Mouse (Mus musculus) kidney, embryonic 14.5 days (tissue): Measurements from ENCODE around the gene Flrt3. TPM values are rescaled to one million over a fixed set of nuclear protein-coding genes. Genes with fewer than 3 reads are reported as not detected.
A peak's percentile ranks its signal among the peaks of the same experiment; 100 is the strongest.

ENCODE experiments used
- ATAC-seq: fragments of 200-750 bp; cut with Nextera tagmentation; 2 replicates; pipeline ENCODE4 v1.8.0; 2017; ENCODE audit warnings: moderate number of reproducible peaks, mild to moderate bottlenecking, moderate TSS enrichment, moderate library complexity; ENCODE audit not compliant: low FRiP score, low TSS enrichment
- H3K27ac ChIP-seq: fragments of 300-500 bp; sonication (generic); 2 replicates; pipeline ENCODE4 v1.5.1; 2014; ENCODE audit warnings: low read depth, mild to moderate bottlenecking, low read length, moderate library complexity, mixed read lengths
- H3K27me3 ChIP-seq: fragments of 300-500 bp; sonication (generic); 2 replicates; pipeline ENCODE4 v1.6.1; 2014; ENCODE audit warnings: mild to moderate bottlenecking, low read length; ENCODE audit not compliant: control insufficient read depth, insufficient read depth
- H3K36me3 ChIP-seq: fragments of 300-500 bp; sonication (generic); 2 replicates; pipeline ENCODE4 v1.6.1; 2014; ENCODE audit warnings: low read length, mixed read lengths; ENCODE audit not compliant: control insufficient read depth, insufficient read depth
- H3K4me1 ChIP-seq: fragments of 300-500 bp; sonication (generic); 2 replicates; pipeline ENCODE4 v1.6.1; 2014; ENCODE audit warnings: low read length, mixed read lengths; ENCODE audit not compliant: control insufficient read depth, insufficient read depth
- H3K4me2 ChIP-seq: fragments of 300-500 bp; sonication (generic); replicated peaks from 2 replicates; pipeline ENCODE4 v1.6.1; 2014; ENCODE audit warnings: low read depth, mild to moderate bottlenecking, low read length
- H3K4me3 ChIP-seq: fragments of 300-500 bp; sonication (generic); 2 replicates; pipeline ENCODE4 v1.5.1; 2014; ENCODE audit warnings: mild to moderate bottlenecking, low read length
- H3K9ac ChIP-seq: fragments of 300-500 bp; sonication (generic); 2 replicates; pipeline ENCODE4 v1.6.1; 2014; ENCODE audit warnings: low read depth, mild to moderate bottlenecking, low read length, moderate library complexity
- H3K9me3 ChIP-seq: fragments of 300-500 bp; sonication (generic); 2 replicates; pipeline ENCODE4 v1.6.1; 2016; ENCODE audit warnings: low read length; ENCODE audit not compliant: control insufficient read depth
- WGBS: fragments of 180-500 bp; shearing (Covaris S2); extraction: QIAGEN DNeasy Blood & Tissue Kit; methylation state at CpG from one replicate; pipeline ENCODE4 v1.1.7; 2014; 5-methylcytosine and 5-hydroxymethylcytosine counted together
- polyA plus RNA-seq: library from polyadenylated mRNA; unstranded; fragments of >200 nt; fragmentation: Nextera tagmentation; extraction: Ambion mirVana; gene quantifications from 2 replicates; pipeline ENCODE4 v1.2.1, GENCODE M21; 2014

Flrt3 gene
- polyA plus RNA-seq, 1 experiment from 2014 or later, result 27.5 TPM

DNA sequence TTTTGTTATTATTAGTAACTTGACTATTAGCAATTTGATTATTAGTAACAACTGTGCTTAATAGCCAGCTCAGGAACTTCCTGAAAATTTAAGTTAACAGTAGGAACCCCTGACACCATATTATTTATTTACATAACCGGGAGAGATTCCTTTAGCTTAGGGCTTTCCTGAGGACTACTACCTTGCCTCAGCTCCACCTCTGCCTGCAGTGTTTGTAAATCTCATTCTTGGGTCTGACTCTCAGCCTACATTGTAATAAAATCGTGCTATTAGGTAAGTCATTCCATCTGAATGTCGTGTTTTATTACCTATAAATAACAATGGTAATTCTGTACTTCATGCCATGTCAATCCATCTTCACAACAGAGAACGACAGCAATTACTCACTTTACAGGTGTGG is 21.2 kb upstream of the Flrt3 start:
- H3K4me2 ChIP-seq, result no peak overlapping the region
- no peaks in the 10 kb centered on the region for H3K4me1 ChIP-seq
- 24% methylated on average over 4 of the region's 4 CpGs for WGBS
- no peak overlapping the region for H3K9ac ChIP-seq
- H3K9me3 ChIP-seq, result no peaks in the 10 kb centered on the region
- H3K27ac ChIP-seq, result no peak overlapping the region
- H3K4me3 ChIP-seq, result no peak overlapping the region
- ATAC-seq, result no peak
- H3K36me3 ChIP-seq, result no peaks in the 10 kb centered on the region
- no peaks in the 10 kb centered on the region for H3K27me3 ChIP-seq

DNA sequence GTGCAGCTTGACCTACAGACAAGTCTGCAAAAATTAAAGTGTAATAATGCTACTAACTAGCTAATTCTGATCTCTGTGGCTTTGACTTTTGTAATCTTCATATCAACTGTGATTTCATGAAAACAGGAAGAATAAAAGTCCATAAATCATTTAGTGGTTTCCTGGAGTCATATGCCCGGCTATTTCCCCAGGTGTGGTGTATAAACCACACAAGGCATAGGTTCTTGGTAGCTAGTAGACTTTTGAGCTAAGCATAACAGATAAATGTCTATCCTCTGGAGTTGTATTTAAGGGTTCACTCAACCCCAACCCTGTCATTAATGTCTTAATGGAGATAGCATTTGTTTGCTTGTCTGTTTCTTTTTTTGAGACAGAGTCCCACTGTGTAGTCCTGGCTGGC is 20.1 kb upstream of the Flrt3 start:
- H3K27me3 ChIP-seq, result no peaks in the 10 kb centered on the region

DNA sequence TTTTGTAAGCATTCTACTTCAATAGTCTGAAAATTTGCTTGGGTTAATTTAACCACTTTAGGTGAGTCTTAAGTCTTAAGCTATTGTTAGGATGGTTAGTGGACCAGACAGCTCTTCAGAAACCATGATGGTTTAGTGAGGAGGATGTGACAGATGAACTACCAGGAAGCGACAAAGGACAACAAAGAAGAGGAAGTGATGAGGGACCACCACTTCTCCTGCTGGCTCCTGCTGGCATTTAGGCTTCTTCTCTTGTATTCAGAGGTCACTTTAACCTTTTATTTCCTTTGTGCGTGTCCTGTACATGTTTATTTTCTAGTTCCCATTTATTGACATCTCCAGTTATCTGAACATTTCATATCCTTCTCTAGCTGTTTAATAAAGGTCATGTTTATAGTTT is 19.6 kb upstream of the Flrt3 start:
- no peak overlapping the region for H3K9ac ChIP-seq
- H3K27me3 ChIP-seq, result no peaks in the 10 kb centered on the region
- ATAC-seq, result no peak
- H3K4me2 ChIP-seq, result no peak overlapping the region
- no peaks in the 10 kb centered on the region for H3K9me3 ChIP-seq
- no peak overlapping the region for H3K4me3 ChIP-seq
- no peak overlapping the region for H3K27ac ChIP-seq
- no peaks in the 10 kb centered on the region for H3K4me1 ChIP-seq
- WGBS, result 87% methylated on average over 2 of the region's 2 CpGs
- no peaks in the 10 kb centered on the region for H3K36me3 ChIP-seq

More for the DNA sequence above, 20.1 kb upstream of the Flrt3 start:
- no peaks in the 10 kb centered on the region for H3K36me3 ChIP-seq
- H3K4me2 ChIP-seq, result no peak overlapping the region
- WGBS, result 76% methylated on average over 1 of the region's 1 CpGs
- H3K27ac ChIP-seq, result no peak overlapping the region
- H3K9me3 ChIP-seq, result no peaks in the 10 kb centered on the region
- no peak overlapping the region for H3K9ac ChIP-seq
- no peaks in the 10 kb centered on the region for H3K4me1 ChIP-seq
- H3K4me3 ChIP-seq, result no peak overlapping the region
- no peak for ATAC-seq

DNA sequence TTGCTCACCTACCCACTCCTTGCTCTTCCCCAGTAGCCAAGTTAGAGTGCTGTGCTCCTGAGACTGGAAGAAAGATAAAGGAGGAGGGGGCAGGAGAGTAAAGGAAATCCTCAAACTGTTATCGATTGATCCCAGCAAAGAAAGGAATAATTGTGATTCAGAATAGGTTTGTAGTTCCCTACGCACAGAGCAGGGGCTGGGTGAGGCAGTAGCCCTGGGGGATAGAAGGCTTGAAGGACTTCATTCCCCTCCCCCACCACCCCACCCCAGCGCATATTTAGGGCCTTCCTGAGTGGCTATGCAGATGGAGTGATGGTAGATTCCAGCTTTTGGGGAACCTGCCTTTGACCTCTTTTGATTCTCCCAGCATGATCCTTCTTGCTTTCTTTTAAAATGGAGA is 5.5 kb upstream of the Flrt3 start:
- no peaks in the 10 kb centered on the region for H3K4me1 ChIP-seq
- no peak overlapping the region for H3K4me2 ChIP-seq
- no peak for ATAC-seq
- H3K9me3 ChIP-seq, result no peaks in the 10 kb centered on the region
- H3K27ac ChIP-seq, result no peak overlapping the region
- 42% methylated on average over 3 of the region's 3 CpGs for WGBS
- no peaks in the 10 kb centered on the region for H3K36me3 ChIP-seq
- H3K4me3 ChIP-seq, result no peak overlapping the region
- no peaks in the 10 kb centered on the region for H3K27me3 ChIP-seq
- H3K9ac ChIP-seq, result no peak overlapping the region

DNA sequence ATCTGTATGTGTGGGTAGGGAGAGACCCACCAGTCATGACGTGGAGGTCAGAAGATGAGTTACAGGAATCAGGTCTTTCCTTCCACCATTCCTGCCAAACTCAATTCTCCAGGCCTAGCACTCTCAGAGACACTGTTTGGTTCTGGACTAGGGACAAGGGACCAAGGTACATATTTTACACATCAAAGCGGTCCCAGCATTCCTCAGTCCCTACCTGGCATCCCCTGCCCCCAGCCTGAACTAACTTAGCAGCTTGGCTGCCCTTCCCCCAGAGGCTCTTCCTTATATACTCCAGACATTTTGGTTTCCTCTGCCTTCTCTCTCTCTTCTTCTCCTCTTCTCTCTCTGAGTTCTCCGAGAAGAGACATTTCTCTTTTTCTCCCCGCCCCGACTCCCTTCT is 2.2 kb upstream of the Flrt3 start:
- Histone ChIP-seq H3K9ac (no peak overlapping the region), H3K9me3 (no peaks in the 10 kb centered on the region), H3K27me3 (no peaks in the 10 kb centered on the region), H3K4me2 (no peak overlapping the region), H3K4me3 (no peak overlapping the region), H3K27ac (no peak overlapping the region), H3K36me3 (no peaks in the 10 kb centered on the region), H3K4me1 (0 out of 2 replicates have a peak, but pooled peaks cover 1% of the 10 kb centered on the region)
- 89% methylated on average over 5 of the region's 5 CpGs for WGBS
- no peak for ATAC-seq

DNA sequence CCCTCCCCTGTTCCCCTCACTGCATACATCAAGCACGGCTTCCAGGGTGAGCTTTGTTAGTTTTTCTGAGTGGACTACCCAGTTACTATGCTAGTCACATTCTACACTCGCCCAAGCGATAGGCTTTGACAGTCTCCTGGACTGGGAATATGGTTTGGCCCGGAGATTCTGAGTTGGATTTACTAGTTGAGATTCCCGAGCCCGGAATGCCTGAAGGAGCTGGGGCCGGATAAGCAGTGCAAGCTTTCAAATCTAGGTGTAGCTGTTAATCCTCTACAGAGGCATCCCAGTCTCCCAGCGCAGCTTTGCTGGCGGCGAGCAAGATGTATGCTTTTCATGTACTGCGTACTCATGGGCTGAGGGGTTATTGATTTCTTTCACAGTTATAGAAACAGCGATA is 812 bp downstream of the Flrt3 start:
- H3K9ac ChIP-seq, result peak overlapping the region; percentile 70
- H3K27ac ChIP-seq, result peak overlapping the region; percentile 33; the same call in 1 of the 2 replicates
- peak; percentile 40; the same call in 1 of the 2 replicates for ATAC-seq
- H3K9me3 ChIP-seq, result no peaks in the 10 kb centered on the region
- H3K4me1 ChIP-seq, result peaks cover 11% of the 10 kb centered on the region; the same call in 1 of the 2 replicates
- no peaks in the 10 kb centered on the region for H3K27me3 ChIP-seq
- H3K4me3 ChIP-seq, result peak overlapping the region; percentile 65
- H3K36me3 ChIP-seq, result no peaks in the 10 kb centered on the region
- under 1% methylated on average over 12 of the region's 12 CpGs for WGBS
- peak overlapping the region; percentile 62 for H3K4me2 ChIP-seq

DNA sequence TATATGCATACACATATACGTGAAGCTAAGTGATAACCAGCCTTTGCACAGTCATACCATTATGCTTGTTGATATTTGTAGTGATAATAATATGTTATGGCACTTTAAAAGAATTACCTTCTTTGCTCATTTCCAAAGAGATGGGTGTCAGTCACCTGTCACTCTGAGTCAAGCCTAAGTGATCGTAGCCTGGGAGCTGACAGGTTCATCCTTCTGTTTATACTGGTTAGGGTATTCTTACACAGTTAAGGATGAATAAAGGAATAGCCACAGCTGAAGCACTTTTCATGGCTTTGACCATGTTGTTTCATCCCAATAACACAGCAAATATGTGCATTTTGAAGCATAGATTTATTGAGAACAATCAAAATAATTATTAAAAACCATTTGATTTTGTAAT is 1.5 kb downstream of the Flrt3 start:
- WGBS, result 47% methylated on average over 2 of the region's 2 CpGs
- Histone ChIP-seq H3K9ac (peak overlapping the region; percentile 40; the same call in 1 of the 2 replicates), H3K27me3 (no peaks in the 10 kb centered on the region), H3K4me3 (peak overlapping the region; percentile 65), H3K9me3 (no peaks in the 10 kb centered on the region), H3K27ac (no peak overlapping the region), H3K4me1 (peaks cover 11% of the 10 kb centered on the region; the same call in 1 of the 2 replicates), H3K4me2 (peak overlapping the region; percentile 62), H3K36me3 (no peaks in the 10 kb centered on the region)
- no peak for ATAC-seq

DNA sequence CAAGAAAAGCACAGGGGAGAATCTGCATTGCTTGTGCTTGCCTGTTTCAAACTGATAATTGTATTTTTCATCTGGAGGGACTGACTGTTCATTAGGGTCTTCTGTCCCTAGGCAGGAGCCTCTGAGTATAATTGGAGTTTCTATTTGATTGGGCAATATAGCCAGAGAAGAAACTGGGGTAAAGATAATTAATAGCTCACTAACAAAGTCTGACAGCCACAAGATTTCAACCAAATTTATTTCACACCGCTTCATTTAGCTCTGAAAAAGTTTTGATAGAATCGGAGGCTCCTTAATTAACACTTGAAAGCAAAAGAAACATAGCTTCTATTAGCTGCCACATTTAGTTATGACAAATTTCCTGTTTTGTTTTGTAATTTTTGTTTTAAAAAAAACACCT is 2.2 kb downstream of the Flrt3 start:
- Histone ChIP-seq H3K4me1 (peaks cover 11% of the 10 kb centered on the region; the same call in 1 of the 2 replicates), H3K9me3 (no peaks in the 10 kb centered on the region), H3K4me3 (peak overlapping the region; percentile 21), H3K9ac (peak overlapping the region; percentile 9; the same call in 1 of the 2 replicates), H3K27ac (no peak overlapping the region), H3K27me3 (no peaks in the 10 kb centered on the region), H3K36me3 (no peaks in the 10 kb centered on the region), H3K4me2 (peak overlapping the region; percentile 34)
- no peak for ATAC-seq
- WGBS, result 18% methylated on average over 2 of the region's 2 CpGs

DNA sequence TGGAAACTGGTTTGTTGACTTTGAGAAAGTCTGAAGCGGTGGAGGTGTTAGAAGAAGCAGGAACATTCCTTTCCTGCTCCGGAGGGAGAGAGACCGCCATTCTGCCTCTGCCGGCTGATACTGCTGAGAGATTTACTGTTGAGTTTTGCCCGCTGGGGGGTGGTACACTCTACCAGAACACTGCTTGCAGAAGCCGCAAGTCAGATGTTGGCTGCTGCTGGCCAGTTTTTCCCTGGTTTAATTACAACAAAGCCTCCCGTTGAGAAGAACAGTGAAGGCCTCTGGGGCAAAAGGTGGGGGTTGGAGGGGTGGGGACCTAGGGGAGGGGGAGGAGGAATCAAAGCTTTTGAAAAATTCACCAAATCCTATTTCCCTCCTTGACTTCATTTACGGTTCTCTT is 3.0 kb downstream of the Flrt3 start:
- peak overlapping the region; percentile 9; the same call in 1 of the 2 replicates for H3K9ac ChIP-seq
- 2% methylated on average over 8 of the region's 8 CpGs for WGBS
- peak; percentile 37; the same call in 1 of the 2 replicates for ATAC-seq
- H3K4me3 ChIP-seq, result peak overlapping the region; percentile 21
- H3K36me3 ChIP-seq, result no peaks in the 10 kb centered on the region
- H3K27ac ChIP-seq, result no peak overlapping the region
- H3K9me3 ChIP-seq, result no peaks in the 10 kb centered on the region
- H3K4me1 ChIP-seq, result peaks cover 11% of the 10 kb centered on the region; the same call in 1 of the 2 replicates
- H3K4me2 ChIP-seq, result peak overlapping the region; percentile 34
- no peaks in the 10 kb centered on the region for H3K27me3 ChIP-seq
